Mouse (Mus musculus) telencephalon, adult 2 months (tissue): Measurements from ENCODE around the gene Rps11.
"Not testable (repeated sequence)": the region's sequence is repeated elsewhere in the genome, so short reads cannot be mapped to it uniquely, and the experiment has no call there.

Experiments
- DNase-seq: peaks from one replicate; pipeline ENCODE4 v3.0.0-alpha.2; 2011; ENCODE audit warnings: low read depth, low spot score

Rps11 gene

GRCm38 (mm10) chr7:45124224-45125143, at the start of gene Rps11:
TSS of gene Rps11 (minus strand) at chr7:45124439.
- peak; percentile 100 for DNase-seq

GRCm38 (mm10) chr7:45173772-45174171, 49.5 kb upstream of the Rps11 start:
- DNase-seq, result not testable (repeated sequence)

GRCm38 (mm10) chr7:45172974-45173373, 48.7 kb upstream of the Rps11 start:
- no peak for DNase-seq

GRCm38 (mm10) chr7:45169495-45169894, 45.3 kb upstream of the Rps11 start:
- no peak for DNase-seq

- DNase-seq, result no peak
Observed at GRCm38 (mm10) chr7:45168656-45169055, 44.4 kb upstream of the Rps11 start.

GRCm38 (mm10) chr7:45167761-45168445, 43.7 kb upstream of the Rps11 start:
- DNase-seq, result no peak

- peak; percentile 71 for DNase-seq
Observed at GRCm38 (mm10) chr7:45166950-45167401, 42.7 kb upstream of the Rps11 start.

GRCm38 (mm10) chr7:45165701-45166100, 41.5 kb upstream of the Rps11 start:
- no peak for DNase-seq

- no peak for DNase-seq
Observed at GRCm38 (mm10) chr7:45164833-45165232, 40.6 kb upstream of the Rps11 start.

- no peak for DNase-seq
Observed at GRCm38 (mm10) chr7:45163735-45164490, 39.7 kb upstream of the Rps11 start, which contains the start of gene Slc17a7. TSS of gene Slc17a7 (plus strand) at chr7:45163949.

- no peak for DNase-seq
Observed at GRCm38 (mm10) chr7:45162996-45163615, 38.9 kb upstream of the Rps11 start.

GRCm38 (mm10) chr7:45162551-45162950, 38.3 kb upstream of the Rps11 start:
- no peak for DNase-seq

GRCm38 (mm10) chr7:45161612-45162473, 37.6 kb upstream of the Rps11 start:
- DNase-seq, result peak; percentile 97

- DNase-seq, result no peak
Observed at GRCm38 (mm10) chr7:45160866-45161265, 36.6 kb upstream of the Rps11 start.

- no peak for DNase-seq
Observed at GRCm38 (mm10) chr7:45160316-45160800, 36.1 kb upstream of the Rps11 start.

GRCm38 (mm10) chr7:45158991-45159390, 34.8 kb upstream of the Rps11 start:
- DNase-seq, result no peak

- peak; percentile 67 for DNase-seq
Observed at GRCm38 (mm10) chr7:45157459-45157858, 33.2 kb upstream of the Rps11 start.

- no peak for DNase-seq
Observed at GRCm38 (mm10) chr7:45156206-45156605, 32.0 kb upstream of the Rps11 start.

- DNase-seq, result no peak
Observed at GRCm38 (mm10) chr7:45155590-45155989, 31.4 kb upstream of the Rps11 start.

GRCm38 (mm10) chr7:45154993-45155514, 30.8 kb upstream of the Rps11 start:
- DNase-seq, result no peak
